Mouse (Mus musculus) urinary bladder, postnatal 25 days (tissue): Measurements from ENCODE around the gene Xirp2.
A peak's percentile ranks its signal among the peaks of the same experiment; 100 is the strongest.

Experiments used
- DNase-seq: peaks from one replicate; pipeline ENCODE4 v3.0.0; 2022; ENCODE audit warnings: low spot score

The Xirp2 gene

GRCm38 (mm10) chr2:67564851-67565479 is 119.2 kb downstream of the Xirp2 start:
- DNase-seq = peak; percentile 5

GRCm38 (mm10) chr2:67565480-67566331 is 119.9 kb downstream of the Xirp2 start, which contains the start of gene B3galt1:
TSS of gene B3galt1 (plus strand) at chr2:67565871.
- peak; percentile 73 for DNase-seq

- no peak for DNase-seq
These were observed 120.8 kb downstream of the Xirp2 start for GRCm38 (mm10) chr2:67566566-67566965.

- DNase-seq = no peak
These were observed 121.4 kb downstream of the Xirp2 start for GRCm38 (mm10) chr2:67567141-67567680.
